Mouse (Mus musculus): ENCODE results near the gene Tub.
A peak's percentile ranks its signal among the peaks of the same experiment; 100 is the strongest.

Tub gene

GRCm38 (mm10) chr7:108985934-108986708 lies 36.0 kb downstream of the Tub start:
- no peak for DNase-seq

GRCm38 (mm10) chr7:108991207-108991606 lies 41.1 kb downstream of the Tub start:
- DNase-seq, result peak; percentile 90

DNA sequence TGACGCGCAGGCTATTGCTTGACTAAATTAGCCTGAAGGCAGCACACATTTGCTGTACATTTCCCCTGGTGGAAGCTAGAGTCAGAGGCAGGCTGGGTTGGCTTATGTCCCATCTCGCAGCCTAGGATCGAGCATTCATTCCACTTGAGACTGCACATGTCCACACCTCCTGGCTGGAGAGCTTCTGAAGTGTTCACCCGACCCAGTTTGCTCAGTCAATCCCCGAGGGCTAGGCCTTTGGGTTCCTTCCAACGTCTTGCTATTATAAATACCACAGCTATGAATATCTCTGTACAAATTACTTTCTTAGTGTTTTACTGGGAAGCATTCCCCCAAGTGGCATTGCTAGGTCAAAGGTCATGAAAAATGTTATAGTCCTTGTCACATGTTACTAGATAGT lies 43.1 kb downstream of the Tub start:
- no peak for DNase-seq

DNA sequence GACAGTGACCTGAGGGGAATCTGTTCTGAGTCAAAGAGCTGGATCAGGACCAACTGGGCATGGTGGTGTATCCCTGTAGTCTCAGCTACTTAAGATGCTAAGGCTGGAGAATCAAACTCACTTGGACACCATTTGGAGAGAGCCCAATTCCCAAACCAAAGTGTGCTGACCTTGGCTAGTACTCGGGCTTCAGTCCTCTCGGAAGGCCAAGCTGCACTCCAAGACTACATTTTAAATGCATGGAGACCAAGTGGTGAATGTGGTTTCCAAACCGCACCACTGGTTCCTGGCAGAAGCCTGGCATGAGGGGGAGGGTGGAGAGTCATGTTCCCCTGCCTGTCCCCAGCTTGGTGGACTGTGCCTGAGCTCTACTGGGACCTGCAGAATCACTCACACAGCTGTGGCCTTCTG lies 43.7 kb downstream of the Tub start:
- DNase-seq, result no peak

- DNase-seq, result no peak
These were observed 46.0 kb downstream of the Tub start for GRCm38 (mm10) chr7:108996156-108996555.

GRCm38 (mm10) chr7:109000315-109000954 lies 50.3 kb downstream of the Tub start:
- peak; percentile 66 for DNase-seq

DNA sequence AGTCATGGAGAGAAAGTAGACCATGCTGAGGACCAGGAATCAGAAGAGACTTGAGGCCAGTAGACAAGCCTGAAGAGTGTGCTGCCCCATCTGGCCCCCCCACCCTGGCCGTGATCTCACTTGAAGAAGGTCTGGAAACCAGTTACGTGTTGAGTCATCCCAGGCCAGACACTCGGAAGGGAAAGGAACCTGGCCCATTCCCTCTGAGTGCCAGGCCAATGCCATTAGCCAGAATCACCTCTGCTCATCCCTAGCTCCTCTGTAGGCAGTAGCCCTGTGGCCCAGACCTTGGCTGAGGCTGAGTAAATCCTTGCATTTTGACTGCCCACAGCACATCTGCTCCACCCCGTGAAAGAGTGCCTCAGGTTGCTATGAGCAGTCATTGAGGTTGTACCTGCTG lies 51.8 kb downstream of the Tub start:
- no peak for DNase-seq

GRCm38 (mm10) chr7:109003653-109004052 lies 53.5 kb downstream of the Tub start:
- no peak for DNase-seq

- no peak for DNase-seq
These were observed 59.1 kb downstream of the Tub start for GRCm38 (mm10) chr7:109009260-109009659.

- DNase-seq, result peak; percentile 73
These were observed 60.8 kb downstream of the Tub start for GRCm38 (mm10) chr7:109010720-109011595.

GRCm38 (mm10) chr7:109011596-109012180 lies 61.5 kb downstream of the Tub start:
- DNase-seq, result peak; percentile 71

DNA sequence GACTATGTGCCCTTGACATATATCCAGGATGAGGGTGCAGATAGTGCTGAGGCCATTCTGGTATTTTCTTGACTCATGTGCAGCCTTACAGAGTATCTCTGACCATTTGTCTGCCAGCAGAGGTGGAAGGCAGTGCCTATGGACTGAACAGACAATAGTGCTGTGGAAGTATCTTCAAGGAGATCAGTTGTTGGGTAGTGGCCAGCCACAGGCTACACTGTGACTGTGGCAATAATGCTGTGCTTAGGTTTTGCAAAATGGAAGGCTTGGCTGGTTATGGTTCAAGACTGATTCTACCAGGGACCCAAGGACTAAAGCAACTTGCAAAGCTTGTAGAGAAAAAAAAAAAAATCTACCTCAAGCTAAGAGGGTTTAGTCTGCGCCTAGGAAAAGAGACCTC lies 62.4 kb downstream of the Tub start:
- DNase-seq, result no peak

DNA sequence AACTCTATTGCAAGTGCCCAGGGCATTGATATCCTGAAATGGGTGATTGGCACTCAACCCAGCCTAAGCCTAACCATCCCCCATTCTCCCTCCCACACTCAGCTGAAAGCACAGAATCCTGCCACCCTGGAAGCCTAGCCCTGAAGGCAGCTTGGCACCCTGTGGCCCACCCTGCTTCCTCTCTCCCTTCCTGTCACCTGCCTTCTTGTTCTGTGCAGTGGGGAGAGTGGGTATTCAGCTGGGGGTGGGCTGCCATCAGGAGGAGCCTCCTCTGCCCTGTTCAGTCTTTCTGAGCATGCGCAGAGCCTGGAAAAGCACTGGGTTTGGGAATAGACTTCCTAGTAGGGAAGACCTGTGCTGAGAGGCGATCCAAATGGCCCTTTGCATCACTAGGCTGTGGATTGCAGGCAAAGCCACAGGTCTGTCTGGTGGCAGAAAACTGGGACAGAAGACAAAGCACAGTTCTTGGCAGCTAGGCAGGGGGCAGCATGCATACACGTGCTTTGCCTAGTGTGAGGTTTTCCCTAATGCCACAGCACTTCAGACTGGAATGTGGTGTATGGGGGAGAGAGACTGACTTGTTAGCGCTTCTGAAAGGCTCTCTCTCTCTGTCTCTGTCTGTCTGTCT lies 63.0 kb downstream of the Tub start:
- DNase-seq, result peak; percentile 69

GRCm38 (mm10) chr7:109014851-109015250 lies 64.7 kb downstream of the Tub start:
- DNase-seq, result no peak

GRCm38 (mm10) chr7:109016378-109016923 lies 66.3 kb downstream of the Tub start:
- no peak for DNase-seq

GRCm38 (mm10) chr7:109019243-109019642 lies 69.1 kb downstream of the Tub start:
- no peak for DNase-seq

GRCm38 (mm10) chr7:109021428-109021827 lies 71.3 kb downstream of the Tub start:
- peak; percentile 72 for DNase-seq

DNA sequence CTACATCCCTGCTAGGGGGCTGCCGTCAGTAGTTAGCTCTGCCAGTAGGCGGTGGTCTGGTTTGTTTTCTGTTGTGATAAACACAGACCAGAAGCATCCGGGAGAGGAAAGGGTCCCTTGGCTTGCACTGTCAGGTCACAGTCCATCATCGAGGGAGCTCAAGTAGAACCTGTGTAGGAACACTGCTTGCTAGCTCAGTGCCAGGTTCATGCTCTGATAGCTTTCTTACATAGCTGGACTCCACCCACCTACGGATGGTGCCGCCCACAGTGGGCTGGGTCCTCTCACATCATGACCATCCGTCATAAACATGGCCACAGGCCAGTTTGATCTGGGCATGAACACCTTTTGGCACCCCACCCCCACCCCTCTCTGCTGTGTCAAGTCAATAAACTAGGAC lies 75.6 kb downstream of the Tub start:
- no peak for DNase-seq

- peak; percentile 54 for DNase-seq
These were observed 76.8 kb downstream of the Tub start for GRCm38 (mm10) chr7:109026976-109027375.

GRCm38 (mm10) chr7:109027721-109028120 lies 77.6 kb downstream of the Tub start:
- no peak for DNase-seq

- DNase-seq, result peak; percentile 67
These were observed 78.1 kb downstream of the Tub start for GRCm38 (mm10) chr7:109028204-109028603.

DNA sequence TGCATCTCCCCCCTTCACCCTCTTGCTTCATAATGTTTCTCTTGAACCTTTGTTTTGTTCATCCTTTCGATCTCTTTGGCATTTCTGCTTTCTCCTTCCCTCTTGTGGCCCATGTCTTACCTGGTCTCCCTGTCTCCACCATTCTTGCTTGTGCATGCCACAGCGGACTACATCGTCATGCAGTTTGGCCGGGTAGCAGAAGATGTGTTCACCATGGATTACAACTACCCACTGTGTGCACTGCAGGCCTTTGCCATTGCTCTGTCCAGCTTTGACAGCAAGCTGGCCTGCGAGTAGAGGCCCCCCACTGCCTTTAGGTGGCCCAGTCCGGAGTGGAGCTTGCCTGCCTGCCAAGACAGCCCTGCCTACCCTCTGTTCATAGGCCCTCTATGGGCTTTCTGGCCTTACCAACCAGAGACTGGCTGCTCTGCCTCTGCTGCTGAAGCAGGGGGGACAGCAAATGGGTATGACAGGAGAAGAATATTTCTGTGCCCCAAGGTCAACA lies 79.9 kb downstream of the Tub start:
- DNase-seq, result no peak
